Mouse (Mus musculus) layer of hippocampus, adult 8-10 months (tissue): ENCODE data around the gene Klhl8. TPM values are rescaled to one million over a fixed set of nuclear protein-coding genes. Genes with fewer than 3 reads are reported as not detected.
A peak's percentile ranks its signal among the peaks of the same experiment; 100 is the strongest.

Experiments
- DNase-seq, 2 experiments: peaks; one replicate each; pipeline ENCODE4 v3.0.0; 2022; ENCODE audit warnings: low spot score in 2 of 2
- total RNA-seq, 4 experiments: library from RNA; stranded (reverse); gene quantifications; 2 replicates each; pipeline ENCODE4 v1.2.4; 2022

The Klhl8 gene
- total RNA-seq, 4 experiments from 2014 or later, result 28.9 to 33.5 (median 30.9) TPM

DNA sequence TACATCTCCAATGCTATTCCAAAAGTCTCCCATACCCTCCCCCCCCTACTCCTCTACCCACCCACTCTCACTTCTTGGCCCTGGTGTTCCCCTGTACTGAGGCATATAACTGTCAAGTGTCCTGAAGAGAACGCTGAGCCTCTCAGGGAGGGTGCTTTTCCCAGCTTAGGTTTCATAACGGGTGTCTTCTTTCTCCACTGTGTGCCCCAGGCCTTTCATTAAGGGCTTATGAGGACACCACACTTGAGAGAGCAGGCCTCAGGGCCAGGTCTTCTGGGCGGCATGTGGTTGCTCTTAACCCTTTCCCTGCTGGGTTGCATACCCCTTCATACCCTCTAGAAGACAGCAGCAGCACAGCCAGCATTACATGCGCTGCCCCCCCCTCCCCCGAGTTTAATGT, 64.5 kb downstream of the Klhl8 start:
- DNase-seq, result no peak

- DNase-seq, result no peak
Observed at GRCm38 (mm10) chr5:103846154-103846551, 64.9 kb downstream of the Klhl8 start.

GRCm38 (mm10) chr5:103845418-103846153, 65.5 kb downstream of the Klhl8 start:
- DNase-seq, result peak in 1 of 2 experiments; percentile 37

GRCm38 (mm10) chr5:103843938-103844337, 67.1 kb downstream of the Klhl8 start:
- DNase-seq, result peak in 1 of 2 experiments; percentile 47

- DNase-seq, result no peak
Observed at GRCm38 (mm10) chr5:103839265-103839626, 71.8 kb downstream of the Klhl8 start.

GRCm38 (mm10) chr5:103838550-103839264, 72.4 kb downstream of the Klhl8 start:
- no peak for DNase-seq

GRCm38 (mm10) chr5:103836148-103836784, 74.8 kb downstream of the Klhl8 start:
- no peak for DNase-seq

DNA sequence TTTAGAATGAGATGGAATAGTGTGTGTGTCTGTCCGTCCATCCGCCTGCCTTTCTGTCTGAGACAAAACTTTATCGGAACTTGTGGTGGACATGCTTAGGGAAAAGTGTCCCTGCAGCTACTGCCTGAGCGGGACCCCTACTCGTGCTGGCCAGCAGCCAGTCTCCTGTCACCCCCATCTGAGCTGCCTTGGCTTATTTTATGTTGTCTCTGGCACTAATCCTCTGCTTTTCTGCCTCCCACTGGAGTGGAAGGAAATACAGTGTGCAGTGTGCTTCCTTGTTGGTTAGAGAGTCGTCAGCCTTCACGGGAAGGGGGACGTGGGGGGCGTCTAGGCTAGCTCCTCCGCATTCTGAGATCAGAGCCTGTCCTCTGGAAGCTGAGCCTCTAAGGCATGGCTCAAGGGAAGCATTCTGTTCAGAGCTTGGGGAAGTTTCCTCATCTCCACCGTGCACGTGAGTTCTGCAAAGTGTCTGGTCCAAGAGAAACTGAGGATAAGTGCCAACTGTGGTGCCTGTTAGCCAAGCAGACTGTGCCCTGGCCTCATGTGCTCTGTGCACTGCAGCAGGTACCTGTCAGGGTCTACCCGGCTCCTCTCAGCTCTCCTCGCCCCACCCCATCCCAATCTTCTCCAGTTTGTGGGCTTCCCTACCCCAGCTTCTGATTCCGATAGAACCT, 75.5 kb downstream of the Klhl8 start:
- no peak for DNase-seq

- DNase-seq, result no peak
Observed at GRCm38 (mm10) chr5:103830886-103831285, 80.2 kb downstream of the Klhl8 start.

DNA sequence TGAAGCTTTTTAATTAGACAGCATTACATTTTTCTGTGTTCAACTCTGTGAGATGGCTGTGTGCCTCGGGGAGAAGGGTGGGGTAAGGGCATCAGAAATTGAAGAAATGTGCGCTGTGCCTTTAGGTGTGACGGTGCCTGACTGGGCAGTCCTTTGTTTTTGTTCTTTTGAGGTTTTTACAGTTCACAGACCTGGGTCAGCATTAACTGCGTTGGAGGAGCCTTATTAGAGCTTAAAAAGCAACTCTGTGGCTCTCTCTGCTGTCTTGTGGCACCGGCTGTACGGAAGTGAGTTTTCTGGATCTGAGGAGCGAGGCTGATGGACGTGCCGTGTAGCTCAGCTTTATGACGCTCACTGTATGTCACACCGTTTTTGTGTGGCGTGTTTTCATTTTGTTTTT, 81.9 kb downstream of the Klhl8 start:
- no peak for DNase-seq

- DNase-seq, result no peak
Observed at GRCm38 (mm10) chr5:103828729-103829128, 82.3 kb downstream of the Klhl8 start.

- DNase-seq, result no peak
Observed at GRCm38 (mm10) chr5:103828304-103828703, 82.8 kb downstream of the Klhl8 start.

DNA sequence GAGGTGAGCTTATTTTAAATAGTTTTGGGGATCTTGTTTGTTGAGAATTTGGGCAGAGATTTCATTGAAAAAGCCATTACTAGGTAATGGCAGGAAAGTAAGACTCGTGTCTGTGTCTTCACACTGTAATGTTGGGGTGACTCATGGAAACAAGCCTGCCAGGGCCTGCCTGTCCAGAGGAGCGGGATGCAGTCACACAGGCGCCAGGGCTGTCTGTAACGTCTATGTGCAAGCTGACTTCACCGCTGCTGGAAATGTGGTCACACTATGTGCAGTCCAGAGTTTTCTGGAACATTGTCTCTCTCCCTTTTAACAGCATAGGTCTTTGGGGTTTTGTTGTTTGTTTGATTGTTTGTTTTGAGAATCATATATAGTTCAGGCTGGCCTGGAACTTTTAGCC, 88.1 kb downstream of the Klhl8 start:
- DNase-seq, result no peak

GRCm38 (mm10) chr5:103821500-103822298, 89.4 kb downstream of the Klhl8 start:
- DNase-seq, result no peak

DNA sequence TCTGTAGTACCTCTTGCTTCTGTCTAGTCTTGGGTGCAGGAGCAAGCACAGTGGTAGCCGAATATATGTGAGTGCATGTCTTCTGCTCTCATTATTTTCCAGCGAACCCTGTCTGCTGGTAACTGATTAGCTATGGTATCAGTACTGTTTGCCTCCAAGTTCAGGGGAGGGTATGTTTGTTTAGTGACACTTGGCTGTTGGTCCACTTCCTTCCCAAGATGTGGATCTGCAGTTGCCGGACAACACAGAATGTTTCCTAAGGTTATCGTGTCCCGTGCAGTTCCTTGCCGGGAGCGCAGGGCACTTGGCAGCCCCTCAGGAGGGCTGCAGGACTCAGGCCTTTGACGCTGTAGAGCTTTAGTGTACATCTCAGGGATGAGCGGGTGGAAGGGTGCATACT, 90.0 kb downstream of the Klhl8 start:
- DNase-seq, result no peak

- no peak for DNase-seq
Observed at GRCm38 (mm10) chr5:103819674-103820073, 91.4 kb downstream of the Klhl8 start.

DNA sequence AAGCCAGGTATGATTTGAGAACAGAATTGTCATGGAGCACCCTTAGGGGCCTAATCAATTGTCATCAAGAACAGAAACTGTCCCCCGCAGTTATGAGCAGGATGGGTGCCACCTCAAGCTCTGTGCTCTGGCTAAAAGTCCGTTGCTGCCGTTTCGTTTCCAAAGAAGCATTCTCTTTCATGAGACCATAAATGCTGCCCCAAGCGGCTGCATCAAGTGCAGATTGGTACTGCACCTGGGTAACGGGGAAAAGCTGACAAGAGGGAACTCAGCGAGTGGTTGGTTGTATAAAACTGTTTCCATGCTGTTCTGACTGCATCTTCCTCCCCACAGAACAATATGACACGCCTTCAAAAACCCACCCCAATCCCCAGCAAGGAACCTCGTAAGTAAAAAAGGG, 92.5 kb downstream of the Klhl8 start:
- DNase-seq, result no peak

GRCm38 (mm10) chr5:103817754-103818153, 93.3 kb downstream of the Klhl8 start:
- DNase-seq, result peak; percentile 61 to 84

GRCm38 (mm10) chr5:103816718-103817117, 94.3 kb downstream of the Klhl8 start:
- no peak for DNase-seq

DNA sequence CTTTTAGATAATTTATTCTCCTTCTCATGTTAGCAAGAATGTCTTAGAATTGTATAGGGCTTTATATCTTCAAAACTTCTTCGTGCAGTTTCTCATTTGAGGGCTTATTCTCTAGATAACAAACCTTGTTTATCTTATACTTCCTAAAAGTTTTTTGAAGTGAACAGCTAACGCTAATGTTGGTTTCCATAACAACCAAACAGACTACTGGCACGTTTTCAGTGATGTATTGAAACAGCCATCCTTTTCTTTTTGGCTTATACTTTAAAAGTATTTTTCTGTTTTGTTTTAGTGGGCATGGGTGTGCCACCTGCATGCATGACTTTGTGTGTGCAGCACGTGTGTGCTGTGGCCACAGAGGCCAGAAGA, 95.8 kb downstream of the Klhl8 start:
- DNase-seq, result no peak
